Mouse (Mus musculus) adrenal gland (tissue): ENCODE results near the gene Cdan1.

Experiments
- intact Hi-C: fragments of 180-260 bp; cut with DNase I; formaldehyde crosslinking; loops from one replicate; pipeline ENCODE4 v1.15.1; 2025

Cdan1 gene

GRCm38 (mm10) chr2:120670253-120670652 is 179.7 kb downstream of the Cdan1 start:
- intact Hi-C loops, result loop anchor here (2.0 to 5.0 kb wide), 2 partner anchors 63 to 191 kb away; partner anchors contain the start of genes Haus2 and Lrrc57

GRCm38 (mm10) chr2:120667446-120667845 is 182.5 kb downstream of the Cdan1 start:
- intact Hi-C loops, result no loop called here
